Mouse (Mus musculus): ENCODE results near the gene Fam214a. TPM values are rescaled to one million over a fixed set of nuclear protein-coding genes. Genes with fewer than 3 reads are reported as not detected.

Gene Fam214a
- polyA plus RNA-seq, 1 experiment = 43.2 TPM

DNA sequence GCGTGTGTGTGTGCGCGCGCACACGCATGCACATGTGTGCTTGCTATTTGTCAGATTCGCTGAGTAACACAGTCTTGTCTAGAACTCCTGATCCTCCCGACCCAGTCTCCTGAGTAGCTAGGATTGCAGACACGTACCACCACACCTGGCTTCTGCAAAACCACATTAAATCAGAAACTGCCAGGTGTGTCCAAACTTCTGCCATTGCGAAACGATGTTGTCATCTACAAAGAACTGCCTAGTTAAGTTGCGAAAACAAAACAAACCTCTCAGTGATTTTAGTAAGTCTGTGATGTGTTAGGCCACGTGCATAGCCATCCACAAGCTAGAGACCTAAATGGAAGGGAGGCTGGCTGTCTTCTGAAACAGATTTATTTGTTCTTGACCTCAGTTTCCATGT, 32.2 kb upstream of the Fam214a start:
- H3K27ac ChIP-seq (ENCODE audit: insufficient read depth, low read depth, low read length) = no peak overlapping the region
- TF ChIP-seq POLR2A (IDR thresholded peaks at IDR 0.05; ENCODE audit: borderline replicate concordance, low read depth, low read length) = no peak
- TF ChIP-seq CTCF (IDR thresholded peaks at IDR 0.05; ENCODE audit: low read depth, low read length) = no peak
- no peak overlapping the region for H3K4me3 ChIP-seq (ENCODE audit: insufficient read depth, low read length)
- peaks cover 16% of the 10 kb centered on the region for H3K4me1 ChIP-seq (ENCODE audit: control insufficient read depth, insufficient read depth, low read length)

DNA sequence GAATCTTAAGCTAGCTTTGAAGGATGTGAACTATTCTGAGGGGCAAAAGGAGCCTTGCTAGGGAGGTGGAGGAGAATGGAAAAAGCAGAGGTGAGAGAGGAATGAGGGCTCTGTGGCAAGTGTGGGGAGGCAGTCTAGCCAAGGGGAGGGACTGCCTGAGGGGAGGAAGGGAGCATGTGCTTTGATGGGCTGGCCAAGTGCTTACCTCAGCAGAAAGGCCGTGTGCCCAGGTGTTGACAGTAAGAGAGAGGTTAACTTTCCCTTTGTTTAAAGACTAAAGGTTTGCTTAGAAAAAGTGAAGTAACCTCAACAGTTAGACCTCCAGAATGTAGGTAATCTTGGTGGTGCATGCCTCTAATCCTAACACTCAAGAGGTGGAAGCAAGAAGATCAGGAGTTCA, 31.3 kb upstream of the Fam214a start:
- Histone ChIP-seq H3K27ac (ENCODE audit: insufficient read depth, low read depth, low read length) (no peak overlapping the region), H3K4me3 (ENCODE audit: insufficient read depth, low read length) (no peak overlapping the region), H3K4me1 (ENCODE audit: control insufficient read depth, insufficient read depth, low read length) (peaks cover 8% of the 10 kb centered on the region)
- TF ChIP-seq POLR2A (IDR thresholded peaks at IDR 0.05; ENCODE audit: borderline replicate concordance, low read depth, low read length) = no peak
- TF ChIP-seq CTCF (IDR thresholded peaks at IDR 0.05; ENCODE audit: low read depth, low read length) = no peak

- peaks cover 3% of the 10 kb centered on the region; the same call in 1 of the 2 replicates for H3K4me1 ChIP-seq (ENCODE audit: control insufficient read depth, insufficient read depth, low read length)
- no peak overlapping the region for H3K4me3 ChIP-seq (ENCODE audit: insufficient read depth, low read length)
- no peak for TF ChIP-seq POLR2A (IDR thresholded peaks at IDR 0.05; ENCODE audit: borderline replicate concordance, low read depth, low read length)
- TF ChIP-seq CTCF (IDR thresholded peaks at IDR 0.05; ENCODE audit: low read depth, low read length) = no peak
- H3K27ac ChIP-seq (ENCODE audit: insufficient read depth, low read depth, low read length) = no peak overlapping the region
These were observed 29.8 kb upstream of the Fam214a start for GRCm38 (mm10) chr9:74922884-74923283.

GRCm38 (mm10) chr9:74923291-74923977, 29.2 kb upstream of the Fam214a start:
- Histone ChIP-seq H3K27ac (ENCODE audit: insufficient read depth, low read depth, low read length) (no peak overlapping the region), H3K4me1 (ENCODE audit: control insufficient read depth, insufficient read depth, low read length) (peaks cover 3% of the 10 kb centered on the region; the same call in 1 of the 2 replicates), H3K4me3 (ENCODE audit: insufficient read depth, low read length) (no peak overlapping the region)
- TF ChIP-seq POLR2A (IDR thresholded peaks at IDR 0.05; ENCODE audit: borderline replicate concordance, low read depth, low read length) (no peak), CTCF (IDR thresholded peaks at IDR 0.05; ENCODE audit: low read depth, low read length) (no peak)

- no peak overlapping the region for H3K4me3 ChIP-seq (ENCODE audit: insufficient read depth, low read length)
- no peak overlapping the region for H3K27ac ChIP-seq (ENCODE audit: insufficient read depth, low read depth, low read length)
- peaks cover 5% of the 10 kb centered on the region; the same call in 1 of the 2 replicates for H3K4me1 ChIP-seq (ENCODE audit: control insufficient read depth, insufficient read depth, low read length)
- TF ChIP-seq CTCF (IDR thresholded peaks at IDR 0.05; ENCODE audit: low read depth, low read length) (no peak), POLR2A (IDR thresholded peaks at IDR 0.05; ENCODE audit: borderline replicate concordance, low read depth, low read length) (no peak)
These were observed 27.4 kb upstream of the Fam214a start for GRCm38 (mm10) chr9:74925220-74925769.

- no peak overlapping the region for H3K27ac ChIP-seq (ENCODE audit: insufficient read depth, low read depth, low read length)
- H3K4me1 ChIP-seq (ENCODE audit: control insufficient read depth, insufficient read depth, low read length) = peaks cover 13% of the 10 kb centered on the region
- TF ChIP-seq POLR2A (IDR thresholded peaks at IDR 0.05; ENCODE audit: borderline replicate concordance, low read depth, low read length) (no peak), CTCF (IDR thresholded peaks at IDR 0.05; ENCODE audit: low read depth, low read length) (no peak)
- no peak overlapping the region for H3K4me3 ChIP-seq (ENCODE audit: insufficient read depth, low read length)
These were observed 22.7 kb upstream of the Fam214a start for GRCm38 (mm10) chr9:74929981-74930423.

DNA sequence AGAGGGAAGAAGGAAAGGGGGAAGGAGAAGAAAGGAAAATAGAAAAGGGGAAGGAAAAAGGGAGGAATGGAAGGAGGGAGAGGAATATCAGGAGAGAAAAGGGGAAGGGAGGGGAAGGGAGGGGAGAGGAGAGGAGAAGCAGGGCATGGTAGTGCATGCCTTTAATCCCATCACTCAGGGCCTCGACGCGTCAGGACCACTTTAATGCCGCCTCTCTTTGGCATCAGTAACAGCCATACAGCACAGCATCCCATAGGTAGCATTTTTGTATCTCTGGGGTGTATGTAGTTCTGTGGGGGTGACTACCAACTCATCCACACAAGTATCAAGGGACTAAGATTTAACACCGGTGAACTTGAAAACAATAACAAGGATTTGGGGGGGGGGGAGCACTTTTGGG, 22.0 kb upstream of the Fam214a start:
- peaks cover 18% of the 10 kb centered on the region for H3K4me1 ChIP-seq (ENCODE audit: control insufficient read depth, insufficient read depth, low read length)
- no peak overlapping the region for H3K27ac ChIP-seq (ENCODE audit: insufficient read depth, low read depth, low read length)
- H3K4me3 ChIP-seq (ENCODE audit: insufficient read depth, low read length) = no peak overlapping the region
- TF ChIP-seq POLR2A (IDR thresholded peaks at IDR 0.05; ENCODE audit: borderline replicate concordance, low read depth, low read length) = no peak
- TF ChIP-seq CTCF (IDR thresholded peaks at IDR 0.05; ENCODE audit: low read depth, low read length) = no peak

DNA sequence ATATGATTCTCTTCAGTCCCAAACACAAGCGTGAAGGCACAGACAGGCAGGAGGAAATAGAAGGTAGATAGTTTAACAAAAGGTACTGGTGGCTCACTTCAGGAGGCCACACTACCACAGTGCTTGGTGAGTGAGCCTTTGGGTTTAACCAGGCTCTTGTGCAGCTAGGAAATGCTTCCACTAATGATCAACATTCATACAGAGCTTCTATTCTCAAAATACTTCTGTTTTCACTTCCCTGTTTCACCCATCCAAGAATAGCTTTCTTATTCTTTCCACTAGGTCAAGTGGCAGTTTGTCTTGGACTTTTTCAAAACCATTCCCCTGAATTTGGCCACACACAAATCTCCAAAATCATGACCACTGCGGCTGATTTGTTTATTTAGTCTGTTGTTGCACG, 17.4 kb upstream of the Fam214a start:
- TF ChIP-seq POLR2A (IDR thresholded peaks at IDR 0.05; ENCODE audit: borderline replicate concordance, low read depth, low read length) = no peak
- peak overlapping the region; percentile 100 for H3K27ac ChIP-seq (ENCODE audit: insufficient read depth, low read depth, low read length)
- peaks cover 40% of the 10 kb centered on the region for H3K4me1 ChIP-seq (ENCODE audit: control insufficient read depth, insufficient read depth, low read length)
- peak overlapping the region; percentile 44 for H3K4me3 ChIP-seq (ENCODE audit: insufficient read depth, low read length)

- Histone ChIP-seq H3K27ac (ENCODE audit: insufficient read depth, low read depth, low read length) (no peak overlapping the region), H3K4me3 (ENCODE audit: insufficient read depth, low read length) (no peak overlapping the region), H3K4me1 (ENCODE audit: control insufficient read depth, insufficient read depth, low read length) (peaks cover 49% of the 10 kb centered on the region)
- TF ChIP-seq CTCF (IDR thresholded peaks at IDR 0.05; ENCODE audit: low read depth, low read length) = no peak
- no peak for TF ChIP-seq POLR2A (IDR thresholded peaks at IDR 0.05; ENCODE audit: borderline replicate concordance, low read depth, low read length)
These were observed 14.9 kb upstream of the Fam214a start for GRCm38 (mm10) chr9:74937761-74938160.

Measured in bone marrow macrophage, adult 2 months (primary cell).